8 mouse cellular contexts compared by ENCODE assay signal in the genomic region with DNA sequence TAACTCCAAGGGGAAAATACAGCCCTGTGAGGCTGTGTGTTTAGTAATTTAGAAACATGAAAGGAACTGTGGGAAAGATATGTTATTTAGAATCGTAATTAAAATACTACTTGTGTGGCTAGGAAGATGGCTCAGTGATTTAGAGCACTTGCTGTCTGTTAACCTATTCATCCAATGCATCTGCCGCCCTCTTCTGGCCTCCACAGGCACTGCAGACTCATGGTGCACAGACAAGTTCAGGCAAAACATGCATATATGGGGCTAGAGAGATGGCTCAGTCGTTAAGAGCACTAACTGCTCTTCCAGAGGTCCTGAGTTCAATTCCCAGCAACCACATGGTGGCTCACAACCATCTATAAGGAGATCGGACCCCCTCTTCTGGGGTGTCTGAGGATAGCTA. TPM values are rescaled to one million over a fixed set of nuclear protein-coding genes. Genes with fewer than 3 reads are reported as not detected.
DNase-seq lines count a peak whose midpoint lies in the region; ATAC-seq and TF ChIP-seq lines count a peak whose summit lies in the region.

No protein-coding gene starts in this region.

- no peaks in the 10 kb centered on the region for H3K4me1 ChIP-seq in midbrain, embryonic 10.5 days
- no peaks in the 10 kb centered on the region for H3K4me1 ChIP-seq in midbrain, embryonic 13.5 days (replicated peaks)
- no peaks in the 10 kb centered on the region for H3K4me1 ChIP-seq in cortical plate, adult 2 months (ENCODE audit: control insufficient read depth, insufficient read depth, low read length)

- H3K4me3 ChIP-seq in midbrain, embryonic 10.5 days: no peak overlapping the region
- no peak overlapping the region for H3K4me3 ChIP-seq in midbrain, embryonic 13.5 days (replicated peaks)
- H3K4me3 ChIP-seq in cortical plate, adult 2 months (ENCODE audit: insufficient read depth, low read length): no peak overlapping the region

- no peaks in the 10 kb centered on the region for H3K9me3 ChIP-seq in midbrain, embryonic 10.5 days (replicated peaks)
- no peaks in the 10 kb centered on the region for H3K9me3 ChIP-seq in midbrain, embryonic 13.5 days

- TF ChIP-seq POLR2A in cortical plate, adult 2 months (IDR thresholded peaks at IDR 0.05; ENCODE audit: extremely low read depth, insufficient read depth, low read length): no peak

- TF ChIP-seq CTCF in cortical plate, adult 2 months (IDR thresholded peaks at IDR 0.05; ENCODE audit: extremely low read depth, insufficient read depth, low read length): peak; percentile 33; the same call in 1 of the 2 replicates

- WGBS in midbrain, embryonic 10.5 days: 73% methylated on average over 4 of the region's 4 CpGs
- 69% methylated on average over 4 of the region's 4 CpGs for WGBS in midbrain, embryonic 13.5 days

- DNase-seq in cerebellum, postnatal 10 days: peak; percentile 63 to 75
- DNase-seq in cerebellum, adult 11 months: no peak
- DNase-seq in midbrain, embryonic 10.5 days (ENCODE audit: low spot score): peak; percentile 56
- DNase-seq in layer of hippocampus, adult 9-10 months (ENCODE audit: low spot score): no peak
- no peak for DNase-seq in ovary, postnatal 10 days (ENCODE audit: low spot score)

- no peaks in the 10 kb centered on the region for H3K36me3 ChIP-seq in midbrain, embryonic 10.5 days
- no peaks in the 10 kb centered on the region for H3K36me3 ChIP-seq in midbrain, embryonic 13.5 days

- H3K27me3 ChIP-seq in midbrain, embryonic 10.5 days (ENCODE audit: low read depth, poor library complexity, severe bottlenecking): no peaks in the 10 kb centered on the region
- no peaks in the 10 kb centered on the region for H3K27me3 ChIP-seq in midbrain, embryonic 13.5 days

- no peak overlapping the region for H3K27ac ChIP-seq in midbrain, embryonic 10.5 days (replicated peaks)
- no peak overlapping the region for H3K27ac ChIP-seq in midbrain, embryonic 13.5 days
- no peak overlapping the region for H3K27ac ChIP-seq in cortical plate, adult 2 months (ENCODE audit: insufficient read depth, low read length)

- no peak overlapping the region for H3K9ac ChIP-seq in midbrain, embryonic 13.5 days (replicated peaks)

- no peak for ATAC-seq in midbrain, embryonic 13.5 days
- ATAC-seq in megakaryocyte, adult 5-6 weeks (ENCODE audit: poor library complexity, severe bottlenecking): peak; percentile 51

- no peak overlapping the region for H3K4me2 ChIP-seq in midbrain, embryonic 13.5 days (replicated peaks)

RNA-seq across cellular contexts. Expression of a gene that starts 11.1 kb away (rescaled TPM):
- polyA plus RNA-seq in midbrain, embryonic 10.5 days (2016; fragmentation: Nextera tagmentation; extraction: Ambion mirVana): 2.0 and 2.1 TPM in 2 replicates
- 1.1 and 1.6 TPM in 2 replicates for polyA plus RNA-seq in midbrain, embryonic 13.5 days (2015; fragmentation: Nextera tagmentation; extraction: Ambion mirVana)
- 2.2 TPM in 2 replicates for polyA plus RNA-seq in cortical plate, adult 2 months (2012; rRNA removed)
- total RNA-seq in megakaryocyte, adult 5-6 weeks (2015): not detected in 2 replicates
- not detected in 2 replicates for total RNA-seq in megakaryocyte, adult 5-6 weeks (2017)

Comparison
In these comparisons a context has a peak if more than half of its experiments do, and no peak if none do; other contexts are left out.
1. DNase-seq: peak in cerebellum, postnatal 10 days (2 of 2) and midbrain, embryonic 10.5 days (single experiment); none in cerebellum, adult 11 months (single experiment), layer of hippocampus, adult 9-10 months (single experiment) and ovary, postnatal 10 days (single experiment).